Mouse (Mus musculus) embryonic facial prominence, embryonic 11.5 days (tissue): ENCODE results near the gene Nhsl1. TPM values are rescaled to one million over a fixed set of nuclear protein-coding genes. Genes with fewer than 3 reads are reported as not detected.

Experiments used
- ATAC-seq: fragments of 200-750 bp; cut with Nextera tagmentation; replicated peaks from 2 replicates; pipeline ENCODE4 v1.8.0; 2017; ENCODE audit warnings: low read depth; ENCODE audit not compliant: insufficient number of reproducible peaks, low FRiP score, low TSS enrichment
- DNase-seq: peaks from one replicate; pipeline ENCODE4 v3.0.0-alpha.2; 2015; ENCODE audit warnings: low spot score
- H3K27ac ChIP-seq: fragments of 300-500 bp; sonication (generic); replicated peaks from 2 replicates; pipeline ENCODE4 v1.5.1; 2014; ENCODE audit warnings: mild to moderate bottlenecking, low read depth, low read length, control low read depth
- H3K27me3 ChIP-seq: fragments of 300-500 bp; sonication (generic); 2 replicates; pipeline ENCODE4 v1.6.1; 2014; ENCODE audit warnings: mild to moderate bottlenecking, low read length, moderate library complexity, mixed read lengths; ENCODE audit not compliant: control insufficient read depth, insufficient read depth
- H3K36me3 ChIP-seq: fragments of 300-500 bp; sonication (generic); replicated peaks from 2 replicates; pipeline ENCODE4 v1.6.1; 2014; ENCODE audit warnings: low read depth, mild to moderate bottlenecking, low read length, moderate library complexity, mixed read lengths; ENCODE audit not compliant: control insufficient read depth, insufficient read depth
- H3K4me1 ChIP-seq: fragments of 300-500 bp; sonication (generic); 2 replicates; pipeline ENCODE4 v1.6.1; 2014; ENCODE audit warnings: low read length, mixed read lengths; ENCODE audit not compliant: control insufficient read depth, insufficient read depth
- H3K4me2 ChIP-seq: fragments of 300-500 bp; sonication (generic); 2 replicates; pipeline ENCODE4 v1.6.1; 2014; ENCODE audit warnings: low read depth, mild to moderate bottlenecking, control low read depth, low read length, moderate library complexity
- H3K4me3 ChIP-seq: fragments of 300-500 bp; sonication (generic); 2 replicates; pipeline ENCODE4 v1.5.1; 2014; ENCODE audit warnings: low read depth, low read length, control low read depth
- H3K9ac ChIP-seq: fragments of 300-500 bp; sonication (generic); replicated peaks from 2 replicates; pipeline ENCODE4 v1.6.1; 2014; ENCODE audit warnings: mild to moderate bottlenecking, control low read depth, low read length
- H3K9me3 ChIP-seq: fragments of 300-500 bp; sonication (generic); replicated peaks from 2 replicates; pipeline ENCODE4 v1.6.1; 2016; ENCODE audit warnings: mild to moderate bottlenecking, low read length, inconsistent platforms, mixed read lengths; ENCODE audit not compliant: control insufficient read depth
- WGBS: fragments of 180-500 bp; shearing (Covaris S2); extraction: QIAGEN DNeasy Blood & Tissue Kit; methylation state at CpG from one replicate; pipeline ENCODE4 v1.1.7; 2014; 5-methylcytosine and 5-hydroxymethylcytosine counted together
- polyA plus RNA-seq: library from polyadenylated mRNA; unstranded; fragments of >200 nt; fragmentation: Nextera tagmentation; extraction: Ambion mirVana; gene quantifications from 2 replicates; pipeline ENCODE4 v1.2.1, GENCODE M21; 2014

Nhsl1 gene
- polyA plus RNA-seq, 1 experiment from 2014 or later = 12.5 TPM

- Histone ChIP-seq H3K4me1 (no peaks in the 10 kb centered on the region), H3K36me3 (no peaks in the 10 kb centered on the region), H3K27ac (no peak overlapping the region), H3K4me3 (no peak overlapping the region), H3K9me3 (no peaks in the 10 kb centered on the region), H3K9ac (no peak overlapping the region), H3K27me3 (no peaks in the 10 kb centered on the region), H3K4me2 (no peak overlapping the region)
- 53% methylated on average over 6 of the region's 6 CpGs for WGBS
- no peak for DNase-seq
- no peak for ATAC-seq
Observed at GRCm38 (mm10) chr10:18506501-18506946, 187.7 kb downstream of the Nhsl1 start.

GRCm38 (mm10) chr10:18507869-18508473, 189.2 kb downstream of the Nhsl1 start:
- no peak for DNase-seq
- Histone ChIP-seq H3K27ac (no peak overlapping the region), H3K4me1 (no peaks in the 10 kb centered on the region), H3K9ac (no peak overlapping the region), H3K4me2 (no peak overlapping the region), H3K27me3 (no peaks in the 10 kb centered on the region), H3K36me3 (no peaks in the 10 kb centered on the region), H3K4me3 (no peak overlapping the region), H3K9me3 (no peaks in the 10 kb centered on the region)
- no peak for ATAC-seq
- 69% methylated on average over 2 of the region's 2 CpGs for WGBS

- Histone ChIP-seq H3K4me1 (no peaks in the 10 kb centered on the region), H3K4me2 (no peak overlapping the region), H3K27me3 (no peaks in the 10 kb centered on the region), H3K4me3 (no peak overlapping the region), H3K9ac (no peak overlapping the region), H3K36me3 (no peaks in the 10 kb centered on the region), H3K27ac (no peak overlapping the region), H3K9me3 (no peaks in the 10 kb centered on the region)
- ATAC-seq (no peak), DNase-seq (no peak)
- WGBS = 73% methylated on average over 1 of the region's 1 CpGs
Observed at GRCm38 (mm10) chr10:18508586-18508985, 189.8 kb downstream of the Nhsl1 start.

GRCm38 (mm10) chr10:18510663-18511062, 191.9 kb downstream of the Nhsl1 start:
- DNase-seq = no peak
- Histone ChIP-seq H3K9me3 (no peaks in the 10 kb centered on the region), H3K36me3 (no peaks in the 10 kb centered on the region), H3K27ac (no peak overlapping the region), H3K4me2 (no peak overlapping the region), H3K27me3 (no peaks in the 10 kb centered on the region), H3K9ac (no peak overlapping the region), H3K4me1 (no peaks in the 10 kb centered on the region), H3K4me3 (no peak overlapping the region)
- ATAC-seq = no peak
- WGBS = 84% methylated on average over 3 of the region's 3 CpGs

GRCm38 (mm10) chr10:18511496-18511895, 192.7 kb downstream of the Nhsl1 start:
- no peak overlapping the region for H3K4me3 ChIP-seq
- H3K9ac ChIP-seq = no peak overlapping the region
- no peak overlapping the region for H3K27ac ChIP-seq
- no peaks in the 10 kb centered on the region for H3K27me3 ChIP-seq
- ATAC-seq = no peak
- no peaks in the 10 kb centered on the region for H3K4me1 ChIP-seq
- H3K9me3 ChIP-seq = no peaks in the 10 kb centered on the region
- no peak overlapping the region for H3K4me2 ChIP-seq
- 91% methylated on average over 11 of the region's 11 CpGs for WGBS
- DNase-seq = no peak
- H3K36me3 ChIP-seq = no peaks in the 10 kb centered on the region

- Histone ChIP-seq H3K4me2 (no peak overlapping the region), H3K9ac (no peak overlapping the region), H3K36me3 (no peaks in the 10 kb centered on the region; the same call in 1 of the 2 replicates), H3K27ac (no peak overlapping the region), H3K4me1 (no peaks in the 10 kb centered on the region), H3K4me3 (no peak overlapping the region), H3K9me3 (no peaks in the 10 kb centered on the region), H3K27me3 (no peaks in the 10 kb centered on the region)
- 87% methylated on average over 2 of the region's 2 CpGs for WGBS
- DNase-seq (no peak), ATAC-seq (no peak)
Observed at GRCm38 (mm10) chr10:18522556-18522955, 203.8 kb downstream of the Nhsl1 start.

- no peaks in the 10 kb centered on the region for H3K4me1 ChIP-seq
Observed at GRCm38 (mm10) chr10:18525311-18525710, 206.5 kb downstream of the Nhsl1 start.

GRCm38 (mm10) chr10:18525726-18526125, 206.9 kb downstream of the Nhsl1 start:
- no peak for ATAC-seq
- Histone ChIP-seq H3K4me3 (no peak overlapping the region), H3K27me3 (no peaks in the 10 kb centered on the region), H3K36me3 (no peaks in the 10 kb centered on the region; the same call in 1 of the 2 replicates), H3K4me1 (no peaks in the 10 kb centered on the region), H3K9me3 (no peaks in the 10 kb centered on the region), H3K4me2 (no peak overlapping the region), H3K27ac (no peak overlapping the region; the same call in 1 of the 2 replicates), H3K9ac (no peak overlapping the region)
- 35% methylated on average over 9 of the region's 9 CpGs for WGBS
- DNase-seq = no peak

More at GRCm38 (mm10) chr10:18525311-18525710, 206.5 kb downstream of the Nhsl1 start:
- no peaks in the 10 kb centered on the region; the same call in 1 of the 2 replicates for H3K36me3 ChIP-seq
- no peaks in the 10 kb centered on the region for H3K9me3 ChIP-seq
- H3K27ac ChIP-seq = no peak overlapping the region
- H3K27me3 ChIP-seq = no peaks in the 10 kb centered on the region
- no peak overlapping the region for H3K4me2 ChIP-seq
- no peak overlapping the region for H3K9ac ChIP-seq
- no peak for DNase-seq
- no peak for ATAC-seq
- H3K4me3 ChIP-seq = no peak overlapping the region
- 75% methylated on average over 15 of the region's 15 CpGs for WGBS
